In the genomic region with DNA sequence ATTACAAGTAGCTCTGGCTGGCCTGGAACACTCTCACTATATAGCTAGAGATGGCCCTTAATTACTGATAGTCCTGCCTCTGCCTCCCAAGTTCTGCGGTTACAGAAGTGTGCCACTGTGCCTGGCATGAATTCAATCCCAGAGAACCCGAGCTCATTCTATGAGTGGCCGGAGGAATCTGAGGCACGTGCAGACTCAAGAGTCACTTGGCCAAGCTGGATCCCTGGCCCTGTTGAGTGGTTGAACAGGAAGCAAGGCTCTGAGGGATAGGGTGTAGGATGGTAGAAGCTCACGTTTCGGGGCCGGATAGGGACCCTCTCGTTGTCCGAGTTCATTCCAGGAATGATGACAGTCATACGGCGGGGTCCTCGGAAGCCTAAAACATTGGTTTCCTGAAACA, we compare ENCODE assay signal across 31 mouse cellular contexts. TPM values are rescaled to one million over a fixed set of nuclear protein-coding genes. Genes with fewer than 3 reads are reported as not detected.
A peak's percentile ranks its signal among the peaks of the same experiment; 100 is the strongest.
DNase-seq lines count a peak whose midpoint lies in the region; ATAC-seq lines count a peak whose summit lies in the region.
"Had no signal": no experiment of that assay in that cellular context is flagged by ENCODE, and none has a peak within 500 bp of the region (broad histone marks: within the 10 kb centered on the region; RNA-seq: fewer than 3 reads in every experiment).

No protein-coding gene starts in this region.

- peaks cover 16% of the 10 kb centered on the region for H3K27me3 ChIP-seq in lung, embryonic 15.5 days
- H3K27me3 ChIP-seq: embryonic facial prominence, embryonic 15.5 days had no signal

- no peak overlapping the region for H3K4me3 ChIP-seq in lung, embryonic 15.5 days
- H3K4me3 ChIP-seq: embryonic facial prominence, embryonic 10.5 days; embryonic facial prominence, embryonic 15.5 days; forebrain, embryonic 12.5 days; heart, embryonic 15.5 days; intestine, embryonic 15.5 days; layer of hippocampus, adult 2 months had no signal

- no peak overlapping the region for H3K9ac ChIP-seq in lung, embryonic 15.5 days
- H3K9ac ChIP-seq: embryonic facial prominence, embryonic 15.5 days; forebrain, embryonic 12.5 days; forebrain, postnatal 0 days; heart, embryonic 15.5 days; intestine, embryonic 15.5 days; liver, embryonic 14.5 days had no signal

- H3K27ac ChIP-seq in lung, embryonic 15.5 days, result peak overlapping the region; percentile 71
- H3K27ac ChIP-seq: embryonic facial prominence, embryonic 10.5 days; embryonic facial prominence, embryonic 15.5 days; forebrain, embryonic 12.5 days; heart, embryonic 15.5 days; hindbrain, postnatal 0 days; intestine, embryonic 15.5 days; layer of hippocampus, adult 2 months; liver, embryonic 14.5 days had no signal

- ATAC-seq in lung, embryonic 15.5 days (ENCODE audit: borderline replicate concordance, extremely low read depth, low FRiP score, low TSS enrichment), result no peak
- ATAC-seq: forebrain, postnatal 0 days; hindbrain, postnatal 0 days; intestine, embryonic 15.5 days had no signal

- no peak overlapping the region for H3K4me2 ChIP-seq in lung, embryonic 15.5 days
- H3K4me2 ChIP-seq: embryonic facial prominence, embryonic 15.5 days; forebrain, embryonic 12.5 days; heart, embryonic 15.5 days; intestine, embryonic 15.5 days had no signal

- peaks cover 21% of the 10 kb centered on the region for H3K4me1 ChIP-seq in lung, embryonic 15.5 days

- H3K36me3 ChIP-seq in lung, embryonic 15.5 days, result no peaks in the 10 kb centered on the region
- H3K36me3 ChIP-seq: embryonic facial prominence, embryonic 10.5 days; embryonic facial prominence, embryonic 15.5 days; forebrain, embryonic 12.5 days; G1E; heart, embryonic 15.5 days; intestine, embryonic 15.5 days had no signal

- WGBS in lung, embryonic 15.5 days, result 61% methylated on average over 12 of the region's 12 CpGs

- no peaks in the 10 kb centered on the region for H3K9me3 ChIP-seq in lung, embryonic 15.5 days
- H3K9me3 ChIP-seq: embryonic facial prominence, embryonic 15.5 days; forebrain, embryonic 12.5 days; G1E; heart, embryonic 15.5 days; intestine, embryonic 15.5 days had no signal

- peak; percentile 52 for DNase-seq in heart, postnatal 4 days
- DNase-seq in heart, adult 9 months (ENCODE audit: low spot score in 2 of 2), result no peak
- DNase-seq in lung, postnatal 25 days (ENCODE audit: low spot score), result peak; percentile 87
- no peak for DNase-seq in cerebellum, adult 11-12 months
- DNase-seq in right cerebral cortex, postnatal 4 days, result no peak
- DNase-seq: adrenal gland, adult 8-10 months; cerebellum, adult 8-10 months; cerebellum, postnatal 25 days; forebrain, postnatal 0 days; gastrocnemius, postnatal 25 days; kidney, adult 2 months; kidney, postnatal 36 days; layer of hippocampus, postnatal 36 days; liver; midbrain, embryonic 14.5 days; thymus, postnatal 4 days had no signal

RNA-seq across cellular contexts. Expression of a gene that starts 5.3 kb away (rescaled TPM):
- total RNA-seq in heart, postnatal 4 days (2021), result 10 to 100 TPM; 26.3 to 30.2 TPM
- 10.9 and 11.5 TPM in 2 replicates for polyA plus RNA-seq in lung, embryonic 15.5 days (2015; fragmentation: Nextera tagmentation; extraction: Ambion mirVana)
- total RNA-seq: monocyte, adult 5-6 weeks had no signal

RNA-seq across cellular contexts. Expression of a gene that starts 9.2 kb away (rescaled TPM):
- 1 to 10 TPM; 1.0 to 1.5 TPM for total RNA-seq in heart, postnatal 4 days (2021)
- 6.0 and 6.2 TPM in 2 replicates for polyA plus RNA-seq in lung, embryonic 15.5 days (2015; fragmentation: Nextera tagmentation; extraction: Ambion mirVana)
- total RNA-seq: CH12.LX; gastrocnemius, adult 18-20 months; gastrocnemius, postnatal 25 days; heart, adult 18-20 months; hindbrain, postnatal 0 days; layer of hippocampus, adult 2 months; layer of hippocampus, postnatal 36 days; left cerebral cortex, postnatal 10 days; monocyte, adult 5-6 weeks had no signal
- polyA plus RNA-seq: G1E had no signal

RNA-seq across cellular contexts. Expression of a gene that starts 27.6 kb away (rescaled TPM):
- 100 to 1,000 TPM; 663 to 665 TPM for total RNA-seq in heart, postnatal 4 days (2021)
- 606 and 658 TPM in 2 replicates for polyA plus RNA-seq in lung, embryonic 15.5 days (2015; fragmentation: Nextera tagmentation; extraction: Ambion mirVana)

RNA-seq across cellular contexts. Expression of a gene that starts 42.6 kb away (rescaled TPM):
- total RNA-seq in heart, postnatal 4 days (2021), result 10 to 100 TPM; 18.7 to 19.4 TPM
- polyA plus RNA-seq in lung, embryonic 15.5 days (2015; fragmentation: Nextera tagmentation; extraction: Ambion mirVana), result 32.8 and 33.3 TPM in 2 replicates

Comparison
In these comparisons a context has a peak if more than half of its experiments do, and no peak if none do; other contexts are left out.
1. DNase-seq: peak in heart, postnatal 4 days (single experiment) and lung, postnatal 25 days (single experiment); none in heart, adult 9 months (0 of 2), cerebellum, adult 11-12 months (single experiment) and right cerebral cortex, postnatal 4 days (single experiment).